Mouse (Mus musculus) testis, adult 10 weeks (tissue): ENCODE measurements around the gene Obp2a. TPM values are rescaled to one million over a fixed set of nuclear protein-coding genes. Genes with fewer than 3 reads are reported as not detected.

Source experiments
- polyA plus RNA-seq: library from polyadenylated mRNA; stranded (reverse); fragments of 350-450 nt; fragmentation: Illumina TruSeq; extraction: RNeasy Lipid Tissue Mini Kit (QIAGEN cat#74804); gene quantifications from one replicate; pipeline ENCODE4 v1.2.3, GENCODE M21; 2014; ENCODE audit warnings: low read depth, low replicate concordance

Gene Obp2a
- polyA plus RNA-seq, result not detected

DNA sequence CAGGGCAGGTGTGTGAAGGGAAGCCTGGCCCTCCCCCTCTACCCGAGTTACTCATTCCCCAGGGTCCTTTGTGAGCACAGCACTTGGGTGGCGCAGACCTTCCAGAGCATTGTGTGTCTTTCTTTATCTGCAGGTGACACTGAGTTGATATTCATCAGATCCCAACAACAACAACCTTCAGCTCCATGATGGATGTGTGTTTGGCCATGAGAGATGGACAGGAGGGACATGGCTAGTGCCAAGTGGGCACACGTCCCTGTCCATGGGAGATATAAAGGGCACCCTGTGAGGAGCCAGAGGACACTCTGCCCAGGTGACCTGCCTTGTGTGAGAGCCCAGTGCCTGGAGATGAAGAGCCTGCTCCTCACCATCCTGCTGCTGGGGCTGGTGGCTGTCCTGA lies at the start of gene Obp2a:
TSS of gene Obp2a (plus strand) at position 301 of the 400 bp plus-strand sequence.

GRCm38 (mm10) chr2:25652902-25653301 lies 46.9 kb upstream of the Obp2a start, which contains the start of gene Lcn8:
TSS of gene Lcn8 (plus strand) at chr2:25653120.

GRCm38 (mm10) chr2:25657652-25658051 lies 42.2 kb upstream of the Obp2a start, which contains the start of gene Lcn5:
TSS of gene Lcn5 (plus strand) at chr2:25657952.

GRCm38 (mm10) chr2:25676486-25676885 lies 23.4 kb upstream of the Obp2a start, which contains the start of gene Lcn6:
TSS of gene Lcn6 (plus strand) at chr2:25676786.

GRCm38 (mm10) chr2:25682426-25682825 lies 17.4 kb upstream of the Obp2a start, which contains the start of gene Lcn10:
TSS of gene Lcn10 (plus strand) at chr2:25682726.

GRCm38 (mm10) chr2:25706643-25707481 lies 7.0 kb downstream of the Obp2a start, which contains the start of gene Bmyc:
TSS of gene Bmyc (plus strand) at chr2:25706739.

GRCm38 (mm10) chr2:25736709-25737108 lies 36.9 kb downstream of the Obp2a start, which contains the start of gene Obp2b:
TSS of gene Obp2b (plus strand) at chr2:25737009.

Other genes starting within 250 kb of the Obp2a start
- gene Clic3, start 243.2 kb upstream of the Obp2a start, polyA plus RNA-seq, result not detected
- 2.9 TPM for gene Paxx, start 238.9 kb upstream of the Obp2a start, polyA plus RNA-seq
- gene Ptgds, start 230.0 kb upstream of the Obp2a start, polyA plus RNA-seq, result 27.8 TPM
- gene Lcn12, start 206.1 kb upstream of the Obp2a start, polyA plus RNA-seq, result not detected
- gene Fbxw5, start 199.3 kb upstream of the Obp2a start, polyA plus RNA-seq, result 6.6 TPM
- 7.9 TPM for gene C8g, start 198.3 kb upstream of the Obp2a start, polyA plus RNA-seq
- 1.1 TPM for gene Traf2, start 153.1 kb upstream of the Obp2a start, polyA plus RNA-seq
- 3.7 TPM for gene Edf1, start 142.2 kb upstream of the Obp2a start, polyA plus RNA-seq
- gene Mamdc4, start 125.2 kb upstream of the Obp2a start, polyA plus RNA-seq, result 1.2 TPM
- gene Phpt1, start 124.8 kb upstream of the Obp2a start, polyA plus RNA-seq, result 3.4 TPM
- not detected for gene Ajm1, start 118.3 kb upstream of the Obp2a start, polyA plus RNA-seq
- gene Rabl6, start 91.5 kb upstream of the Obp2a start, polyA plus RNA-seq, result 25.0 TPM
- gene Ccdc183, start 82.4 kb upstream of the Obp2a start, polyA plus RNA-seq, result 88.5 TPM
- 2.3 TPM for gene Tmem141, start 78.0 kb upstream of the Obp2a start, polyA plus RNA-seq
- gene Fcna, start 72.0 kb upstream of the Obp2a start, polyA plus RNA-seq, result not detected
- not detected for gene Lcn8, start 46.9 kb upstream of the Obp2a start, polyA plus RNA-seq
- not detected for gene Lcn5, start 42.1 kb upstream of the Obp2a start, polyA plus RNA-seq
- gene Lcn6, start 23.3 kb upstream of the Obp2a start, polyA plus RNA-seq, result not detected
- not detected for gene Lcn10, start 17.3 kb upstream of the Obp2a start, polyA plus RNA-seq
- 1.2 TPM for gene Bmyc, start 6.7 kb downstream of the Obp2a start, polyA plus RNA-seq
- gene Obp2b, start 37.0 kb downstream of the Obp2a start, polyA plus RNA-seq, result not detected
- gene Lcn3, start 65.5 kb downstream of the Obp2a start, polyA plus RNA-seq, result not detected
- gene Lcn11, start 77.0 kb downstream of the Obp2a start, polyA plus RNA-seq, result not detected
- gene Gm13539, start 82.2 kb downstream of the Obp2a start, polyA plus RNA-seq, result 3.1 TPM
- 58.7 TPM for gene Glt6d1, start 115.8 kb downstream of the Obp2a start, polyA plus RNA-seq
- gene Lcn9, start 123.1 kb downstream of the Obp2a start, polyA plus RNA-seq, result not detected
- not detected for gene Sohlh1, start 147.2 kb downstream of the Obp2a start, polyA plus RNA-seq
- gene Kcnt1, start 163.7 kb downstream of the Obp2a start, polyA plus RNA-seq, result 0.46 TPM